Mouse (Mus musculus): Measurements from ENCODE around the gene Tbc1d22a.

The Tbc1d22a gene

DNA sequence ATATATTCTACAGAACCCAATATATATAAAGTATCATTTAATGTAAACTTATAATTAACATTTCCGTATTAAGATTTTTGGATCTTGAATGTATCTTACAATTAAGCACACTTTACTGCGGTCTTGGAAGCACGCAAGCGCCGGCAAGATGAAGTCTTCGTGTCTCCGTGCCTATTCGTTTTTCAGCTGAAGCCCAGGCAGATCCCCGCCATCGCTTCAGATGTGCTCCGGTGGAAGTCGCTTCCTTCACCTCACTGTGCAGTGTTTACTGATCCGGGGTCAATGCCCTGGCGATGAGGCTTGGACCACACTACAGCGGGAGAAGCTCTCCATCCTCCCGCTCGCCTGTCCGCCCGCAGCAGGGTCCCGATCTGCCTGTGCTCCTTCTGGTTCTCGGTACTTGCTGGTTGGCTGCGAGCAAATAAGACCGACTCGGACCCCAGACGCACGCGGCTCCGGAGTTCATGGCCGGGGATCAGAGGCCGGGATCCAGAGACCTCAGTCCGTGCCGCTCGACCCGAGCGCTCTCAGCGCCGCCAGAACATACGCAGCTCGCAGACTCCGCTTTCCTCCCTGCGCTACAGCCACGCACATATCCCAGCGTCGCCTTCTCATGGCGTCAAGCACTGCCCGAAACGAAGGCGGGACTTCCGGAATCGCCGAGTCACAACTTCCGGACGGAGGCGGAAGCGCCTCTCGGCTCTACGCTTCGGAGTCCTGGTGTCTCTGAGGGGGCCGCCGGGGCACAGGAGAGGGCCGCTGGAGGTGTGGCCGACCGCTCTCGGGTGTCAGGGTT lies at the start of gene Tbc1d22a:
Gene Tbc1d22a, plus strand, starts transcription at position 707 of the 796 bp plus-strand sequence.
- DNase-seq = peak; percentile 92

DNA sequence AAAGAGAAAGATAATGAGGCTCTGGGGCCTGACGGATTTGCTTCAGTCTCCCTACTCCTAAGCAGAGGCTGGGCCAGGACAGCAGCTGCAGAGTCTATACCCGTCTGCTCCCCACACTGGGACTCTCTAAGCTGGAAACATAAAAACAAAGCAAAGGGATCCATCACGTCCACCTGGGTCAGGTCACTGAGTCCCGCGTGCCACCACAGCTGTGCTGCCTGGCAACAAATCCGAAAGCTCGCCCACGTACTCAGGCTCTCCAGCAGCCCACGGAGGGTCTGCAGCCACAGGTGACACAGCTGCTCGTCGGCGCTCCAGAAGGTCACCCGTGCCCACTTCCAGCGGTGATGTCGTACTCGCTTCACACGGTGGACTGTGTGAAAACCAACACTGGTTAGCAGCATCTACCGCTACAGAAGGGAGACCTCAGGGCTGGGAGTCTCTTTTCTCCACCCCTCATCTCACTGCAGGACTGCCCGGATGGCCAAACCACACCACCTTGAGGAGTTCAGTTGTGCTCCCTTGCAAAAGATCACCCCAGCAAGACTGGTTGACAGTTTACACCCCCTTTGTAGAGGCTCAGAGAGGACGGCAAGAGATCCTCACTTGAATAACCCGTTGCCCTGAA lies 49.4 kb upstream of the Tbc1d22a start:
- no peak for DNase-seq

DNA sequence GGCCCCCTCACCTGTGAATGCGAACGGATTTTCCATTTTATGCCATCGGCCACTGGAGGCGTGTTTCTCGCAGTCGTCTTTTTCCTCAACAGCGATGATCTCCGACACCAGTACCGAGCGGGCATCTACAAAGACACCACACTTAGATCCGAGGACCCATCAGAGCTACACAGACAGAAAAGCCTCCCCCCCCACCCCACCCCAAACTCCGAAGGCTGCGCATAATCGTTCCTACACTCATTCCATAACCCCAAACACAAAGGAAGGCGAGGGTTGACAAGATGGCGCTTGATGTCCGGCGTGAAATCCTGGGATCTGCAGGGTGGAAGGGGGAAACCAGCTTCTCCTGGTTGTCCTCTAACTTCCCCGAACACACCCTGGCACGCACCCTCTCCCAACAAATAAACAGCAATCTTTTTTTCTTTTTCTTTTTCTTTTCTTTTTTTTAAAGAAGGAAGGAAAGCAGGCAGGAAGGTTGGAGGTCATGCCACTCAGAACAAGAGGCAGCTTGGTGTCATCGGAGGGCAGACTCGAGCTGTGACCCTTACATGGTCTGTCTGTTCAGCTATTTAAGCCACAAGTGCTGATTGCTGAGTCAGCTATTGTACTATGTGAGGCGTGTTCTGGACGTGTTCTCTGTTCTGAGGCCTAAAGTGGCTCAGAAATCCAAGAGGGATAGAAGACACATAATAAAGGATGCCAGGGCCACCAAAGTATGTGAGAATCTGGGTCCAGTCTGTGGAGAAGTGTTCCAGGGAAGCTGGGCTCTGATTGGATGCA lies 48.3 kb upstream of the Tbc1d22a start:
- DNase-seq = no peak

DNA sequence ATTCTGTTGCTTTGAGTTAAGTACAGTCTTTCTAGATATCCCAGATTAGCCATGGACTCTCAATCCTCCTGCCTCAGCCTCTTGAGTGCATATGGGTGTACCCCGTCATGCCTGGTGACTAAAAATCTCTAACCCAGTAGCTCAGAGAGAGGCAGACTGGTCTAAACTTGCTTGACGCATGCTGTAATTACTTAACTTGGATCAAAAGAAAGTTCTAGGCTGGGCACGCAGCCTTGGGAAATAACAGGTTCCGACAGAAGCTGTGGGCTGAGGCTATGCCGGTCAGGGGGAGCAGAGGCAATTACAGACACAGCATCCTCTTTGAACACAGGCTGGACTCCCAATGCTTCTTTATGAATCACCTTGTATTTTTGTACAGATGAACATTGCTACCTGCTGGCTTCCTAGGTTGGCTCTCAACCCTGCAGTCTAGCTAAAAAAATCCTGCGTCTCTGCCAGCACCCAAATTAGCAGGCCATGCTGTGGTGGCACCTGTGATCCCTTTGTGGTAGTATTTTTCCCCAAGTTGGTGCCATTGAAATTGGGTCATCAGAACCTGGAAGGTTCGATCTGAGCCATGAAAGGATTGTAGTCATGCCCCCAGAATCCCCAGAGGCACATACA lies 47.1 kb upstream of the Tbc1d22a start:
- peak; percentile 90 for DNase-seq

GRCm38 (mm10) chr15:86167787-86168504 lies 46.3 kb upstream of the Tbc1d22a start:
- DNase-seq = peak; percentile 47

DNA sequence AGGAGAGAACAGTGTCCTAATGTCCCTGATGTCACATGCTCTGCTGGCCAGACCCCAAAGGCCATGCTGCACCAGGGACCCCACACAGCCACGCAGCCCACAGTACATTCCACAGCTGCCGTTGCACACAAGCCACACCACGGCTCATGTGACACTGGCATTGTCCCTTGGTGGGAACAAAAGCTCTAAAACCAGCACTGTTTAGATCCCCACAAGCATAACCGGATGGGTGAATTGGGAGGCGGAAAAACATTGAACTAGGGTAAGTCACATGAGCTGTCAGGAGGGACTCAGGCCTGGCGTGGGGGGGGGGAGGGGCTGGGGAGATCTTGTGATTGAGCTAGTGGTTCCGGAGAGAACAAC lies 45.8 kb upstream of the Tbc1d22a start:
- DNase-seq = peak; percentile 54

GRCm38 (mm10) chr15:86168941-86169816 lies 45.1 kb upstream of the Tbc1d22a start:
- DNase-seq = no peak

DNA sequence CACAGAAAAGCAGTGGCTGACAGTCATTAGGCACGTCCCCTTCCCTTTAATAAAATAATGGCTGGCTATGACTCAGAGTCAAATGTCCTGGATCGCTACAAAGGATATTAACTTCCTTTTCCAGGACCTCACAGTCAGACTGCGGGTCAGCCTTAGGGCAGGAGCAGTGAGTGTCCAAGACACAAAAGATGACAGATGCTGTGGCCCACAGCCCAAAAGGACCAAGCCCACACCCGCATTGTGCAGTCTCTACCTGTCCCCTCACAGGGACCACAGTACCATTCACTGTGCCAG lies 44.5 kb upstream of the Tbc1d22a start:
- no peak for DNase-seq

DNA sequence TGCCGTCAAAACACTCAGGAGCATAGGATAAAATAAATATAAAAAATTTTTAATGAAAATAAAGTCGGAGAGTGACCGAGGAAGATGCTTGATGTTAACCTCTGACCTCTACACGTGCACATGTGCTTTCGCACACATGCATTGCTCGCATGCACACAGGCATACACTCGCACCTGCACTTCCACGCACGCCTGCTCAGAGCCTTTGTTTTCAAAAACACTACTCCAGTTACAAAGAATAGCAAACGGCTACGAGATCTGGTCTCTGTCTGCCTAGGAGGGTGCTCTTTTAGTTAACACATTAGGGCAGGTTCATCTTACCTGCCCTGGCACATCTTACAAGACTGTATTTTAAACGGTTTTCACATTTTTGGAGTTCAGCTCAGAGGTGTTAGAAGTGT lies 42.9 kb upstream of the Tbc1d22a start:
- no peak for DNase-seq

DNA sequence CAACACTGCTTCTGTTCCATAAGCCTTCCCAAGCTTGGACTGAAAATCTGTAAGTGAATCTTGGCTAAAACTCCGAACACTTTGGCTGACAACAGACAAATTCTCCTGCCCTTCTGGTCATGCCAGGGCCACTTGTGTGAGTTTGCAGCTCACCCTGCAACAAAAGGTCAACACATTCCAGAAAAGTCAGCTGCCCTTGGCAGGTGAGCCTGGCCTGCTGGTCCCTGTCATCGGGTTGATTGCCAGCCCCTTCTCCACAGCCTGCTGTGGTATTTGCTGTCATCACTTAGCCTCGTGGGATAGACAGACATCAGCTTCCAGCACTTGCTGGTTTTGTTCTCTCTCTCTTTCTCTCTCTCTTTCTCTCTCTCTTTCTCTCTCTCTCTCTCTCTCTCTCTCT lies 42.1 kb upstream of the Tbc1d22a start:
- peak; percentile 35 for DNase-seq

DNA sequence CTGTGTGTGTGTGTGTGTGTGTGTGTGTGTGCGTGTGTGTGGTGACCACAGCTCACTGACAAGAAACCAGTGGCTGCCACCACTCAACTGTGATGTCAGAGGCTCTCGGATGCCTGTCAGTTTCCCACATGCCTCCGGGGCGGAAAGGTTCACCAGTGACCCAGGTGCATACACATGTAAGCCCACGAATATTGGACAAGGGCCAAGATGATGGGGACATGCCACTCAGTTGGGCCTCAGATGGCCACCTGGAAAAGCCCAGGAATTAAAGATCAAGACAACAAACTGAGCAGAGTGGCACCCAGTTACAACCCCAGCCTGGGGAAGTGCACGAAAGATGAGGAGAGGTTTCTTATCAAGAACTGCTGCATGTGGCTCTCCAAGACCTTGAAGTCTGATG lies 41.7 kb upstream of the Tbc1d22a start:
- peak; percentile 40 for DNase-seq

- no peak for DNase-seq
Observed at GRCm38 (mm10) chr15:86173136-86173985, 40.9 kb upstream of the Tbc1d22a start.

DNA sequence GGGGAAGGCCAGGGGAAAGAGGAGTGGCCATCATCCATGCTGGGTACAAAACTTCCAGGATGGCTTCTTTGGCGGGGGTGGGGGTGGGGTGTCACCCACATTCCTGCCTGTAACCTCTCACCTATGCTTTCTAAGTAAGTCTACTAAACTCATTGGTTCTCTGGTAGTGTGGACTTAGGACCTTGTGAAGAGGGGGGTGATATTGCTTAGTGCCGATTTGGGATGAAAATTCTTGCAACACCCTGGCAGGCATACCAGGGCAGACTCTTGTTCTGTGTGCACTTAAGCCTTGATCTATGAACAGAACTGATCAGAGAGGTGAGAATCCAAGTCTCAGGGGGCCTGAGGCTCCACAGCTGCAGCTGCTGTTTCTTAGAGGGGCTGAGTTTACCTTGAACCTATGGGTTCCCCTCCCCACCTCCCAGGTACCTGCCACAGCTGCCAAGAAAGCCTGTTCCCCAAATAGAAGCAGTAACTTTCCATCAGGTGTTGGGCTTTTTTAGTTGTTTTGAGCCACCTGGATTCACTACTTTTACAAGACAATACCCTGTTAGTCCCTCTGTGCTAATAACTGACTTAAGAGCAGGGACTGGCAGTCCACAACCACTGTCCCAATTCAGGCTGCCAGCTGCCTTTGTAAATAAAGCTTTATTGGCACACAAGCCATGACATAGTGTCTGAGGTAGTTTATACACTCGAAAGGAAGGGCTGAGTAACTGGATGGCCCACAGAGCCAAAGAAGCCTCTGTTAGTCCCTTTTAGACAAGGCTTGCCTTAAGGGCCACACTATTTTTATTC lies 38.8 kb upstream of the Tbc1d22a start:
- no peak for DNase-seq

DNA sequence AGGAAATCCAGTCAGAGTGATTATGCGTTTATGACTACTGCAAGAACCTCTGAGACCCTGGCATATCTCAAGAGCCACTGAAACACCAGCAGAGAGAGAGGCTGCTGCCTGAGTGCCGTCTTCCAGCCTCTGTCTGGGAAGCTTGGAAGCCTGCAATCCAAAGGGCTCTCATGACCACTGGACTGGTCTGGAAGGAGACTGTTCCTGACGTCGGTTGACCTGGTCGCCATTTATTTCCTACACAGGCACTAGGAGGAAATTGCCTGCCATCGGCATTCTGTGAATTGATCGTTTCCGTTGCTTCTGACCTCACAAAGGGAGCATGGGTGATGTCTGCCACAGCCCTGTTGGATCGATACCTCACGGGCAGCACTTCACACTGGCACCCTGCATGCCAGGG lies 38.1 kb upstream of the Tbc1d22a start:
- peak; percentile 31 for DNase-seq

GRCm38 (mm10) chr15:86176771-86177702 lies 37.2 kb upstream of the Tbc1d22a start:
- DNase-seq = peak; percentile 48

DNA sequence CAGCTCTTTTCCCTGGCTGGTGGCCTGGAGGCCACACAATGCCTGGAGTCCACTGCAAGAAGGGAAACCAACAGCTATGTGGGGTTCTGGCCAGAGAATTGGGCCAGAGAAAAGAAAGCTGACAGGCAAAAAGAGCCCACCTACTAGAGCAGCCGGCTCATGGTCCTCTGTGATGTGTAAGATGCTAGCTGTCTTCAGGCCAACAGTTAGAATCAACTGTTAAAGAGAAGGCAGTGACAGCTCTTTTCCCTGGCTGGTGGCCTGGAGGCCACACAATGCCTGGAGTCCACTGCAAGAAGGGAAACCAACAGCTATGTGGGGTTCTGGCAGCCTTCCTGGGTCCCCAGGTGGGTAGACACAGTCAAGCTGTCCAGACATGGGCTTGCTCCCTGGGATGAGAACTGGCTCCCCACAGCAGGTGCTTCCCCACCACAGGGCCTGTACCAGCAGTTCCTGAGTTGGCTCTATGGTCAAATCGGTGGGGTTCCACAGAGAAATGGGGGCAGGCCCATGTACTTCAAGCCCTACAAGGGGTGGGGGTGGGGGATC lies 36.5 kb upstream of the Tbc1d22a start:
- peak; percentile 89 for DNase-seq

- no peak for DNase-seq
Observed at GRCm38 (mm10) chr15:86178594-86178993, 35.7 kb upstream of the Tbc1d22a start.

- DNase-seq = no peak
Observed at GRCm38 (mm10) chr15:86180427-86180826, 33.8 kb upstream of the Tbc1d22a start.

Measured in cerebellum, adult 11-12 months (tissue).